Mouse (Mus musculus) NIH3T3 (cell line): ENCODE results near the gene Hist1h2ad.
A peak's percentile ranks its signal among the peaks of the same experiment; 100 is the strongest.
"Not testable (repeated sequence)": the region's sequence is repeated elsewhere in the genome, so short reads cannot be mapped to it uniquely, and the experiment has no call there.

Experiments used
- DNase-seq: peaks from one replicate; pipeline ENCODE4 v3.0.0-alpha.2; 2012; ENCODE audit warnings: low read depth

Gene Hist1h2ad

GRCm38 (mm10) chr13:23585029-23585441, 10.9 kb downstream of the Hist1h2ad start:
- peak; percentile 81 for DNase-seq

GRCm38 (mm10) chr13:23585442-23586098, 11.4 kb downstream of the Hist1h2ad start:
- DNase-seq, result peak; percentile 85

- DNase-seq, result peak; percentile 16
These were observed 12.1 kb downstream of the Hist1h2ad start for GRCm38 (mm10) chr13:23586099-23586939.

- DNase-seq, result peak; percentile 17
These were observed 12.7 kb downstream of the Hist1h2ad start for GRCm38 (mm10) chr13:23586940-23587225.

GRCm38 (mm10) chr13:23591206-23591605, 17.0 kb downstream of the Hist1h2ad start:
- no peak for DNase-seq

GRCm38 (mm10) chr13:23591886-23592285, 17.7 kb downstream of the Hist1h2ad start:
- DNase-seq, result not testable (repeated sequence)

GRCm38 (mm10) chr13:23592614-23593013, 18.4 kb downstream of the Hist1h2ad start:
- peak; percentile 43 for DNase-seq

GRCm38 (mm10) chr13:23593051-23593770, 19.0 kb downstream of the Hist1h2ad start:
- no peak for DNase-seq

GRCm38 (mm10) chr13:23595185-23595584, 21.0 kb downstream of the Hist1h2ad start:
- no peak for DNase-seq

GRCm38 (mm10) chr13:23595622-23596372, 21.6 kb downstream of the Hist1h2ad start:
- DNase-seq, result no peak

- DNase-seq, result peak; percentile 86
These were observed 23.8 kb downstream of the Hist1h2ad start for GRCm38 (mm10) chr13:23597957-23598356.

GRCm38 (mm10) chr13:23603182-23603699, 29.1 kb downstream of the Hist1h2ad start:
- no peak for DNase-seq

- no peak for DNase-seq
These were observed 30.3 kb downstream of the Hist1h2ad start for GRCm38 (mm10) chr13:23604452-23604851.

- DNase-seq, result no peak
These were observed 30.9 kb downstream of the Hist1h2ad start for GRCm38 (mm10) chr13:23605052-23605451.

GRCm38 (mm10) chr13:23609209-23609608, 35.0 kb downstream of the Hist1h2ad start:
- no peak for DNase-seq

GRCm38 (mm10) chr13:23609844-23610243, 35.7 kb downstream of the Hist1h2ad start:
- DNase-seq, result no peak

- no peak for DNase-seq
These were observed 36.2 kb downstream of the Hist1h2ad start for GRCm38 (mm10) chr13:23610393-23610792.

- no peak for DNase-seq
These were observed 37.5 kb downstream of the Hist1h2ad start for GRCm38 (mm10) chr13:23611638-23612037.

GRCm38 (mm10) chr13:23620056-23620732, 46.0 kb downstream of the Hist1h2ad start:
- no peak for DNase-seq

GRCm38 (mm10) chr13:23620733-23621531, 46.8 kb downstream of the Hist1h2ad start, which contains the start of gene Hist1h2be:
TSS of gene Hist1h2be (minus strand) at chr13:23621124.
- peak; percentile 88 for DNase-seq
